8 mouse cellular contexts compared by ENCODE assay signal in genomic region chr16:31918248-31918724, GRCm38 (mm10). TPM values are rescaled to one million over a fixed set of nuclear protein-coding genes. Genes with fewer than 3 reads are reported as not detected.
DNase-seq lines count a peak whose midpoint lies in the region; ATAC-seq and TF ChIP-seq lines count a peak whose summit lies in the region.

No protein-coding gene starts in this region.

- in situ Hi-C loops in Patski (cut with MboI; ENCODE audit: low pct_unique_long_range_greater_than_20kb) = loop anchor here (5.0 to 10.0 kb wide), 3 partner anchors 41 to 463 kb away; partner anchors contain the start of gene Meltf

- no peaks in the 10 kb centered on the region for H3K4me1 ChIP-seq in hindbrain, embryonic 11.5 days (replicated peaks; ENCODE audit: control insufficient read depth, insufficient read depth, low read length)
- peaks cover 4% of the 10 kb centered on the region; the same call in 1 of the 2 replicates for H3K4me1 ChIP-seq in lung, embryonic 15.5 days

- H3K4me3 ChIP-seq in hindbrain, embryonic 11.5 days (ENCODE audit: low read depth, low read length) = no peak overlapping the region
- H3K4me3 ChIP-seq in lung, embryonic 15.5 days = no peak overlapping the region; the same call in 1 of the 2 replicates

- 6% methylated on average over 14 of the region's 14 CpGs for WGBS in hindbrain, embryonic 11.5 days
- 3% methylated on average over 14 of the region's 14 CpGs for WGBS in lung, embryonic 15.5 days

- peak; percentile 41 for ATAC-seq in Patski
- no peak for ATAC-seq in hindbrain, embryonic 11.5 days (ENCODE audit: low FRiP score)
- peak; percentile 42; the same call in 1 of the 2 replicates for ATAC-seq in lung, embryonic 15.5 days (ENCODE audit: borderline replicate concordance, extremely low read depth, low FRiP score, low TSS enrichment)

- H3K27ac ChIP-seq in hindbrain, embryonic 11.5 days (ENCODE audit: low read depth, low read length) = no peak overlapping the region
- no peak overlapping the region for H3K27ac ChIP-seq in lung, embryonic 15.5 days

- H3K9ac ChIP-seq in hindbrain, embryonic 11.5 days (ENCODE audit: low read depth, low read length) = no peak overlapping the region
- H3K9ac ChIP-seq in lung, embryonic 15.5 days = peak overlapping the region; percentile 29; the same call in 1 of the 2 replicates

- no peaks in the 10 kb centered on the region for H3K27me3 ChIP-seq in Patski
- no peaks in the 10 kb centered on the region for H3K27me3 ChIP-seq in hindbrain, embryonic 11.5 days (ENCODE audit: control insufficient read depth, insufficient read depth, low read length)
- no peaks in the 10 kb centered on the region for H3K27me3 ChIP-seq in lung, embryonic 15.5 days

- H3K4me2 ChIP-seq in hindbrain, embryonic 11.5 days (replicated peaks; ENCODE audit: low read depth, low read length) = 0 out of 2 replicates have a peak overlapping the region, but pooled peaks have one; percentile 7
- peak overlapping the region; percentile 44 for H3K4me2 ChIP-seq in lung, embryonic 15.5 days

- CTCF ChIA-PET in Patski (lab: Charles Lee) = interaction anchor here (0.7 to 3.5 kb wide), 7 partner anchors 12 to 460 kb away, joined by 3 to 17 read pairs (median 4); partner anchors contain the start of gene Meltf

- no peaks in the 10 kb centered on the region for H3K9me3 ChIP-seq in hindbrain, embryonic 11.5 days (ENCODE audit: control insufficient read depth, low read length)
- no peaks in the 10 kb centered on the region for H3K9me3 ChIP-seq in lung, embryonic 15.5 days

- POLR2A ChIA-PET in Patski (lab: Charles Lee) = no interaction called here

- DNase-seq in Patski (ENCODE audit: low read depth, low spot score) = peak; percentile 69
- DNase-seq in cerebellum, adult 9-11 months = peak; percentile 85
- peak; percentile 74 to 97 for DNase-seq in frontal cortex, adult 2 months (ENCODE audit: extremely low spot score in 1 of 2, low spot score in 1 of 2)
- peak; percentile 93 for DNase-seq in hindbrain, embryonic 11.5 days (ENCODE audit: low spot score)
- peak; percentile 82 for DNase-seq in layer of hippocampus, adult 9-10 months (ENCODE audit: low spot score)
- peak; percentile 25 for DNase-seq in ovary, adult 18-20 months (ENCODE audit: low spot score)
- peak; percentile 58 for DNase-seq in thymus, postnatal 25 days

- H3K36me3 ChIP-seq in hindbrain, embryonic 11.5 days (ENCODE audit: control insufficient read depth, insufficient read depth, low read length) = no peaks in the 10 kb centered on the region
- H3K36me3 ChIP-seq in lung, embryonic 15.5 days = no peaks in the 10 kb centered on the region

- peak; percentile 91 for TF ChIP-seq CTCF in Patski (IDR thresholded peaks at IDR 0.05)

RNA-seq across cellular contexts. Expression of gene Pigz, which starts 15.4 kb away (rescaled TPM):
- polyA plus RNA-seq in Patski (2021) = 0.35 TPM
- 8.8 and 11.6 TPM in 2 replicates for polyA plus RNA-seq in frontal cortex, adult 2 months (2012; rRNA removed)
- 1.2 and 1.5 TPM in 2 replicates for polyA plus RNA-seq in hindbrain, embryonic 11.5 days (2014; fragmentation: Nextera tagmentation; extraction: Ambion mirVana)
- 0.40 and 0.71 TPM in 2 replicates for polyA plus RNA-seq in lung, embryonic 15.5 days (2015; fragmentation: Nextera tagmentation; extraction: Ambion mirVana)

RNA-seq across cellular contexts. Expression of gene 0610012G03Rik, which starts 30.0 kb away (rescaled TPM):
- polyA plus RNA-seq in Patski (2021) = 39.1 TPM
- 75.0 and 89.4 TPM in 2 replicates for polyA plus RNA-seq in frontal cortex, adult 2 months (2012; rRNA removed)
- polyA plus RNA-seq in hindbrain, embryonic 11.5 days (2014; fragmentation: Nextera tagmentation; extraction: Ambion mirVana) = 86.2 and 88.5 TPM in 2 replicates
- polyA plus RNA-seq in lung, embryonic 15.5 days (2015; fragmentation: Nextera tagmentation; extraction: Ambion mirVana) = 75.7 and 77.3 TPM in 2 replicates

RNA-seq across cellular contexts. Expression of gene Ncbp2, which starts 30.0 kb away (rescaled TPM):
- polyA plus RNA-seq in Patski (2021) = 114 TPM
- 80.2 and 105 TPM in 2 replicates for polyA plus RNA-seq in frontal cortex, adult 2 months (2012; rRNA removed)
- polyA plus RNA-seq in hindbrain, embryonic 11.5 days (2014; fragmentation: Nextera tagmentation; extraction: Ambion mirVana) = 148 and 160 TPM in 2 replicates
- polyA plus RNA-seq in lung, embryonic 15.5 days (2015; fragmentation: Nextera tagmentation; extraction: Ambion mirVana) = 114 TPM in 2 replicates

RNA-seq across cellular contexts. Expression of gene Meltf, which starts 39.7 kb away (rescaled TPM):
- 0.31 TPM for polyA plus RNA-seq in Patski (2021)
- 0.48 and 0.62 TPM in 2 replicates for polyA plus RNA-seq in frontal cortex, adult 2 months (2012; rRNA removed)
- not detected in 2 replicates for polyA plus RNA-seq in hindbrain, embryonic 11.5 days (2014; fragmentation: Nextera tagmentation; extraction: Ambion mirVana)
- 0.11 TPM in 1 of 2 replicates, not detected in the other for polyA plus RNA-seq in lung, embryonic 15.5 days (2015; fragmentation: Nextera tagmentation; extraction: Ambion mirVana)

Comparison
In these comparisons a context has a peak if more than half of its experiments do, and no peak if none do; other contexts are left out.
1. DNase-seq: peak in every context shown above with its lines; median percentile 93 in hindbrain, embryonic 11.5 days; 86 in frontal cortex, adult 2 months; 85 in cerebellum, adult 9-11 months; 82 in layer of hippocampus, adult 9-10 months; 69 in Patski; 58 in thymus, postnatal 25 days; 25 in ovary, adult 18-20 months.